Mouse (Mus musculus): Measurements from ENCODE around the gene Tspan13.

DNA sequence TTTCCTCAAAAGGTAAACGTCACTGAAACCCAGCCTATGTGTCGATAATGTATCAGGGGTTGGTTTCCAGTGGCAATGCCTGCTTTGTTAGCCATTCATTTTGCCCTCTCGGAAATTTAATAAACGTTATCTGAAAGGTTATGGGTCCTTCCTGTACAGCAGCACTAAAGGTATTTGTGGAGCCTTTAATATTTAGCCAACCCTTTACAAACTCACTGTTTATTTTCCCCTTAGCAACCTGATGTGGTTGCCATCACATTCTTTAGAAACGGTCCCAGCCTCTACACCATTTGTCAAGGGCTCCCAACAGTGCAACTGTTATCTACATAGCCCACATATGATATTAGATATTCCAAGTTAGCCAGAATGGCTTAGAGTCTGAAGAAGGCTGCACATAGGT is 62.7 kb downstream of the Tspan13 start:
- TF ChIP-seq CTCF (IDR thresholded peaks at IDR 0.05; ENCODE audit: low read depth, low read length) (no peak), POLR2A (IDR thresholded peaks at IDR 0.05; ENCODE audit: borderline replicate concordance, low read depth, low read length) (no peak)

Data from bone marrow macrophage, adult 2 months (primary cell).